Mouse (Mus musculus) inflammation-experienced regulatory T-cells, adult 16 weeks (primary cell): ENCODE data around the gene Fgf10. TPM values are rescaled to one million over a fixed set of nuclear protein-coding genes. Genes with fewer than 3 reads are reported as not detected.

Source experiments
- polyA plus RNA-seq: library from polyadenylated mRNA; unstranded; fragments of 100-300 nt; shearing (Covaris generic); gene quantifications from one replicate; pipeline ENCODE4 v1.2.1, GENCODE M21; 2017

Gene Fgf10
- polyA plus RNA-seq, result not detected

GRCm38 (mm10) chr13:118669491-118669890, at the start of gene Fgf10:
Gene Fgf10, plus strand, starts transcription at chr13:118669791.

